Mouse (Mus musculus) heart, embryonic 12.5 days (tissue): ENCODE measurements around the gene Inppl1. TPM values are rescaled to one million over a fixed set of nuclear protein-coding genes. Genes with fewer than 3 reads are reported as not detected.

Experiments used
- microRNA-seq: library from miRNA; unstranded; fragments of <30 nt; microRNA quantifications from one replicate; pipeline ENCODE4, GENCODE M21; 2017
- polyA plus RNA-seq: library from polyadenylated mRNA; unstranded; fragments of >200 nt; fragmentation: Nextera tagmentation; extraction: Ambion mirVana; gene quantifications from 2 replicates; pipeline ENCODE4 v1.2.1, GENCODE M21; 2016

The Inppl1 gene
- polyA plus RNA-seq, 1 experiment from 2014 or later = 44.8 TPM

Small RNA genes within 50 kb of the gene (microRNA-seq; reads per million reads assigned to microRNA genes)
- not detected for gene Gm22655

Other genes with a start within 250 kb of the Inppl1 start
- 44.8 and 47.8 TPM in 2 replicates for gene Clpb, start 174.6 kb downstream of the Inppl1 start, polyA plus RNA-seq
- gene Phox2a, start 19.9 kb downstream of the Inppl1 start, polyA plus RNA-seq = 0.10 TPM in 1 of 2 replicates, not detected in the other
- not detected in 2 replicates for gene Folr2, start 19.0 kb upstream of the Inppl1 start, polyA plus RNA-seq
- gene Anapc15, start 25.5 kb upstream of the Inppl1 start, polyA plus RNA-seq = 58.0 and 61.0 TPM in 2 replicates
- 4.1 TPM in 2 replicates for gene Folr1, start 32.6 kb upstream of the Inppl1 start, polyA plus RNA-seq
- gene Lamtor1, start 67.7 kb upstream of the Inppl1 start, polyA plus RNA-seq = 128 and 131 TPM in 2 replicates
- 0.42 and 0.45 TPM in 2 replicates for gene Tomt, start 68.1 kb upstream of the Inppl1 start, polyA plus RNA-seq
- 4.2 and 5.0 TPM in 2 replicates for gene Lrrc51, start 95.7 kb upstream of the Inppl1 start, polyA plus RNA-seq
- 67.8 and 70.6 TPM in 2 replicates for gene Numa1, start 95.9 kb upstream of the Inppl1 start, polyA plus RNA-seq
- 1.8 TPM in 2 replicates for gene Il18bp, start 180.5 kb upstream of the Inppl1 start, polyA plus RNA-seq
- gene Rnf121, start 227.2 kb upstream of the Inppl1 start, polyA plus RNA-seq = 19.9 and 21.3 TPM in 2 replicates
- gene Xndc1, start 227.3 kb upstream of the Inppl1 start, polyA plus RNA-seq = 26.5 and 27.5 TPM in 2 replicates
- 0.90 and 1.5 TPM in 2 replicates for gene Xntrpc, start 227.5 kb upstream of the Inppl1 start, polyA plus RNA-seq
- gene Trpc2, start 244.9 kb upstream of the Inppl1 start, polyA plus RNA-seq = 0.15 and 0.58 TPM in 2 replicates